Mouse (Mus musculus) spleen, adult 18-20 months (tissue): ENCODE results near the gene Rtn4.
"Not testable (repeated sequence)": the region's sequence is repeated elsewhere in the genome, so short reads cannot be mapped to it uniquely, and the experiment has no call there.

ENCODE experiments used
- DNase-seq, 2 experiments: peaks; one replicate each; pipeline ENCODE4 v3.0.0; 2022; ENCODE audit warnings: mixed read lengths in 2 of 2

The Rtn4 gene

GRCm38 (mm10) chr11:29692683-29693272 lies at the start of gene Rtn4:
Gene Rtn4 (plus strand): TSS chr11:29692947.
- peak; percentile 93 to 96 for DNase-seq

GRCm38 (mm10) chr11:29644421-29644820 lies 48.3 kb upstream of the Rtn4 start:
- DNase-seq: no peak

GRCm38 (mm10) chr11:29645411-29646066 lies 47.2 kb upstream of the Rtn4 start:
- DNase-seq: no peak

- peak in 1 of 2 experiments; percentile 7 for DNase-seq
These were observed 45.0 kb upstream of the Rtn4 start for GRCm38 (mm10) chr11:29647568-29648319.

GRCm38 (mm10) chr11:29655381-29655780 lies 37.4 kb upstream of the Rtn4 start:
- DNase-seq: not testable (repeated sequence)

DNA sequence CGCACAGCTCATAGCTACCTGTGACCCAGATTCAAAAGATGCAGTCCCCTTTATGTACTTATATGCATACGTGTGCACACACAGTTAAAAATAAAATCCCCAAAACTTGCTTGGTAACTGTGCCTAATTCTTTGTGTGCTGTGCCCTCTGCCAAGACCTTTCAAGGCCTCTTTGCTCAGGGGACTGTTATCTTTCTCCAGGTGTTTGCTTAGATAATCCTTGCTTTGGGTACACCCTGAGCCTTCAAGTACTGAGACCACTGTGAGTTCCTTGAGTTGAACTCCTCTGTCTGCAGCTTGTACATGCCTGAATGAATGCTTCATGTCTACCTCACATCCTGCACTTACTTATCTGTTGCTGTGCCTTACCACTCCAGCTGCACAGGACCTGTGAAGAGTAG lies 32.0 kb upstream of the Rtn4 start:
- DNase-seq: no peak

- no peak for DNase-seq
These were observed 25.1 kb upstream of the Rtn4 start for GRCm38 (mm10) chr11:29667634-29668033.

DNA sequence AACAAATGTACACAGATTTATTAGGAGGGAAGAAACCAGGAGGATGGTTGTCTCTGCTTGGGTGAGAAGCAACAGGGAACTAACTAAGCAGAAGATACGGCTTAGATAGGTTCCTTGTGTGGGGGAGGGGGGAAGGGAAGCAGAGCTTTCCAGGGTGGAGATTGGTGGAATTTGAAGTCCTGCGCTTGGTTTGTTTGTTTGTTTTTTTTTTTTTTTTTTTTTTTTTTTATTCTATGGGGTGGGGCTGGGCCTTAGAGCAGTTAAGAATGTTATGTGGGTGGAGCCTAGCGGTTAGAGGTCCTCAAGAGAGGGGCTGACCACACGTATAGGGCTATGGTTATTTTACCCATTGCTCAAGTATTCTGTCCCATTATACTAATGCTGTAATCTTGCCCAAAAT lies 23.0 kb upstream of the Rtn4 start:
- DNase-seq: no peak

- no peak for DNase-seq
These were observed 19.4 kb upstream of the Rtn4 start for GRCm38 (mm10) chr11:29673359-29673758.

DNA sequence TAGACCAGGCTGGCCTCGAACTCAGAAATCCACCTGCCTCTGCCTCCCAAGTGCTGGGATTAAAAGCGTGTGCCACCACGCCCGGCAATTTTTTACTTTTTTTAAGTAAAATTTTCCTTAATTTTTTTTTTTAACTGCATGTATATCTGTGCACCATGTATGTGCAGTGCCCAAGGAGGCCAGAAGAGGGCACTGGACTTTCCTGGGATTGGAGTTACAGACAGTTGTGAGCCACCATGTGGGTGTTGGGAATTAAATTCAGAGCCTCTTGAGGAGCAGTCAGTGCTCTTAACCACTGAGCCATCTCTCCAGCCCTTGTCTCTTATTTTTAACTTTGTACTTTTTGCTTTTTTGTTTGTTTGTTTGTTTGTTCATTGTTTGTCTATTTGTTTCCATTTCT lies 16.0 kb upstream of the Rtn4 start:
- DNase-seq: peak in 1 of 2 experiments; percentile 6

DNA sequence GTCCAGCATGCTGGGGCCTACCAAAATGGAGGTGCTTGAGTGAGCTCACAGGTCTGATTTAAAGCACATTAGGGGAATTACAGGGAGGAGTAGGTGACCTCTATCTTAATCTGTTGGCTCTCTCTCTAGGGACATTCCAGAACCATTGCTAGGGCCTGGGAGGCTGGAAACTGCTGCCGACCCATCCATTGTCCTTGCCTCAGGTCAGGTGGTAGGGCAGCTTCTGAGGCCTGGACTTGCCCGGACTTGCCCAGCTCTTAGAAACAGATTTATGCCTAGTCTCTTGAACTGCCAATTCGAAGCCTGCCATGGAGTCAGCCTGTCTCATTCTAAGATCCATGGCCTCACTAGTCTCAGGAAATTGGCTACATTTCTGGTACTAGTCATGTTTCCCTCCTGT lies 12.8 kb upstream of the Rtn4 start:
- DNase-seq: no peak

DNA sequence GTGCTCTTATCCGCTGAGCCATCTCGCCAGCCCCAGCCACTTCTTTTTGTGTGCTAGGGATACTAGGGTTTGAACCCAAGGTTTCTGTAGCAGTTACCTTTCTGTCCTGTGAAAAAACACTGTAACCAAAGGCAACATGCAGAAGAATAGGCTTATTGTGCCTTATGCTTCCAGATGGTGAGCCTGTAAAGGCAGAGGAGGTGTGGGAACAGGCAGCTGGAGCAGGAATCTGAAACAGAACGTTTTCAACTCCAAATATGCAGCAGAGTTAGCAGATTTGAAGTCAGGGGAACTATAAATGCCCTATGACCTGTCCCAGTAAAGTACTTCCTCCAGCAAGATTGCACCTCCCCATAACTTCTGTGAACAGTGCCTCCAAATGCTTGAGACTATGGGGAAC lies 12.0 kb upstream of the Rtn4 start:
- no peak for DNase-seq

DNA sequence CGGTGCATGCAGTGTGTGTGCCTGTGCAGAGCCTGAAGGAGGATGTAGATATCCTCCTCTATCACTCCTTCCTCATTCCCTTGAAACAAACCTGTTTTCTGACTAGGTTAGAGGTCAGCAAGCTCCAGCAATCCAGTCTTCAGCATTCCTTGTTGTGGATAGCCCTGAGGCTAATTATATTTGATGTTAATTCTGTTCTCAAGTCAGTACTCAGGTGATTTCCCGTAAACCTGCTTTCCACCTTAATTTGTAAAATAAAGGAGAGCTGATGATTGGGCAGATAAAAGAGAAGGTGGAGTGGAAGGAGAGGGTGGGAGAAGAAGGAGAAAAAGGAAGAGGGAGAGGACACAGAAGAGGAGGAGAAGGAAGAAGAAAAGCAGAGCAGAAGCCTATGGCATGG lies 8.5 kb upstream of the Rtn4 start:
- DNase-seq: no peak

GRCm38 (mm10) chr11:29686176-29686575 lies 6.6 kb upstream of the Rtn4 start:
- DNase-seq: no peak

DNA sequence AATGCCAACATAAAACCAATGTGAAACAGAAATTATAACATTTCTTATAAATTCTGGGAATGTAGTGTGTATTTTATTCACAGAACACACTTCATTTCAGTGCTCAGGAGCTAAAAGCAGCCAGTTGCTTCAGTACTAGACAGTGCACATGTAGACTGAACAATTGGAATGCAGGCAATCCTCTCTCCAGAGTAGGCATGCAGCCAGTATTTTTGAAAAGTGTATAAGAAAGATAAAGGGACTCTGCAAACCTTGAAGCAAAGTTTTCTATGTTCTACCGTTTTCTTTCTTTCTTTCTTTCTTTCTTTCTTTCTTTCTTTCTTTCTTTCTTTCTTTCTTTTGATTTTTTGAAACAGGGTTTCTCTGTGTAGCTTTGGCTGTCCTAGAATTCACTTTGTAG lies 1.2 kb upstream of the Rtn4 start:
- no peak for DNase-seq

DNA sequence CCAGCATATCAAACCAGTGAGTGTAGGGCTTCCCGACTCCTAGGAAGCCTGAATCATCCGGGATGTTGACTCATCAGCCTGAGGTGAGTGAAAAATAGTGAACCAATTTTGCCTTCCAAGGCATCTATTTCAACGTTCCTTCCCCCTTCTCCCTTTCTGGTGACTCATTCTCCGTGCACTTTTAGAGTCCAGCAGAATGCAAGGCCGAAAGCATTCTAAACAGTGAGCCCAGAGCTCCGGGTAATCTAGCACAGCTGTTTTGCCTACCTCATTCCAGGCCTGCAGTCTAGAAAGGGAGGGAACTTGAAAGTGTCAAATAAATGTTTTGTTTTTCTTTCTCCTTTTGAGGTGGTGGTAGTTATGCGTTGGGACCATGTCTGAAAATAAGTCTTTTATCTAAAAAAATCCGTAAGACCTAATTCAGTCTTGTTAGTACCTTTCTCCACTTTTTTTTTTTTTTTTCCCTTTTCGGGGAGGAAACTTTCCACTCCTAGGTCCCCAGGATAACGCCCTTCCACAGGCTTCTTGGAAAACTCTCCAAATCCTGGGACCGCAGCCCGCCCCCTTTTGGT lies 550 bp upstream of the Rtn4 start:
- DNase-seq: no peak

- peak; percentile 80 to 90 for DNase-seq
These were observed 1.0 kb downstream of the Rtn4 start for GRCm38 (mm10) chr11:29693576-29694410.

DNA sequence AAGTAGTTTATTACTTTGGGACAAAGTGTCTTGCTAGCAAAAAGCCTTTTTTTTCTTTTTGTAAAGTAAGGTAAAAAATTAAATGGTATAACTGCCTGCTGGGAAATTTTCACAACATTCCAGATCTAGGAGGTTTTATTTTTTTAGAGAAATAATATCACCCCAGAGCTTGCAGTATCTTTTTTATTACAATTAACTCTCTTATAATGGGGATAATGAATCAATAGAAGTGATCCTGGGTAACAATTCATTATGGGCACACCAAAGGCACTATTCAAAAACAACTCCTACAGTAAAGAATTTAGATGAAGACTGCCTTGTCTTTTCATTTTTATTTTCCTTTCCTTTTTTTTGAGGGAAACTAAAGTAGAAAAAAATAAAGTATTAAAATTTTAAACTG lies 2.0 kb downstream of the Rtn4 start:
- no peak for DNase-seq

GRCm38 (mm10) chr11:29702721-29703120 lies 10.0 kb downstream of the Rtn4 start:
- no peak for DNase-seq

- no peak for DNase-seq
These were observed 12.5 kb downstream of the Rtn4 start for GRCm38 (mm10) chr11:29705263-29705662.

GRCm38 (mm10) chr11:29706845-29707244 lies 14.1 kb downstream of the Rtn4 start:
- no peak for DNase-seq

- no peak for DNase-seq
These were observed 16.8 kb downstream of the Rtn4 start for GRCm38 (mm10) chr11:29709512-29709911.

GRCm38 (mm10) chr11:29714114-29714513 lies 21.4 kb downstream of the Rtn4 start:
- DNase-seq: no peak
